Mouse (Mus musculus): ENCODE measurements at regions not wholly inside any gene's neighbourhood (a gene's known extent, or its start where the extent isn't known, plus 50 kb on each side); places are given as distances from the start of the nearest gene placed in this dataset.

GRCm38 (mm10) chr12:110387567-110387966 lies 59.4 kb upstream of the Ppp2r5c start:
- DNase-seq = no peak

DNA sequence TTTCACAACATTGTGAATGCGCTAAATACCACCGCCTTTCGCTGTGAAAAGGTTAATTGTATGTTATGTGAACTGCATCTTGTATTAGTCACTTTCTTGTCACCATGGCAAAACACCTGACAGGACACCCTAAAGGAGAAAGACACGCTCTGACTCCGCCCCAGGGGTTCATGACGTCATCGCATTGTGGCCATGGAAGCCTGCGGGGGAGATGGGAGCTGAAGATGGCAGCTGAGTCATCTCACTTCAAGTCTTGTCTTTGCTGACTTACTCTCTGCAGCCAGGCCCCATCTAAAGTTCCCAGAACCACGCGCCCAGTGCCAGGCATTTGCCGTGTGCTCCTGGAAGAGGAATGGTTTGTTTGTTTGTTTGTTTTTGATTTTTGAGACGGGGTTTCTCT lies 57.5 kb upstream of the Ppp2r5c start:
- no peak for DNase-seq

DNA sequence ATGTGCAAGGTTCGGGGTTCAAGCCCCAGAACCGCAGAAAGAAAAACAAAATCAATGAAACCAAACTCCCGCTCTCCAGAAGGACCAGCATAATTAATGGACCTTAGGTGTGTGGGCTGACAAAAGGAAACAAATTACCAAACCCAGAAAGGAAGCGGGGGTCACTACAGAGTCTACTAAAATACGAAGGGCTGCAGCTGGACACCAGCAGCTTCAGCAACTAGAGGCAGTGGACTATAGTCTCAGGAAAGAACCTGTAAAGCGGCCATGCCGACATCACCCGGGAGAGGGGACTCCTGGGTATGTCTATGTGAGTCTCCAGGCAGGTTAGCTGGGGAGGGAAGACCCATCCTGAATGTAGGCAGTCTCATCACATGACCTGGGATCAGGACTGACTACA lies 55.5 kb upstream of the Ppp2r5c start:
- no peak for DNase-seq

- DNase-seq = no peak
These were observed 53.4 kb upstream of the Ppp2r5c start for GRCm38 (mm10) chr12:110393555-110393954.

Measured in kidney, postnatal 10 days (tissue).